Mouse (Mus musculus) forebrain, embryonic 11.5 days (tissue): ENCODE measurements around the gene Wnt5b. TPM values are rescaled to one million over a fixed set of nuclear protein-coding genes. Genes with fewer than 3 reads are reported as not detected.

ENCODE experiments used
- ATAC-seq: fragments of 200-750 bp; cut with Nextera tagmentation; replicated peaks from 2 replicates; pipeline ENCODE4 v1.8.0; 2017; ENCODE audit warnings: moderate TSS enrichment; ENCODE audit not compliant: low FRiP score
- DNase-seq: peaks from one replicate; pipeline ENCODE4 v3.0.0-alpha.2; 2017; ENCODE audit warnings: low spot score
- H3K27ac ChIP-seq: fragments of 300-500 bp; sonication (generic); 2 replicates; pipeline ENCODE4 v1.5.1; 2014; ENCODE audit warnings: low read depth, low read length
- H3K27me3 ChIP-seq: fragments of 300-500 bp; sonication (generic); 2 replicates; pipeline ENCODE4 v1.6.1; 2014; ENCODE audit warnings: mild to moderate bottlenecking, low read length, mixed read lengths; ENCODE audit not compliant: control insufficient read depth, insufficient read depth
- H3K36me3 ChIP-seq: fragments of 300-500 bp; sonication (generic); 2 replicates; pipeline ENCODE4 v1.6.1; 2014; ENCODE audit warnings: mild to moderate bottlenecking, low read length, moderate library complexity, mixed read lengths; ENCODE audit not compliant: control insufficient read depth, insufficient read depth
- H3K4me1 ChIP-seq: fragments of 300-500 bp; sonication (generic); replicated peaks from 2 replicates; pipeline ENCODE4 v1.6.1; 2014; ENCODE audit warnings: low read length, mixed read lengths; ENCODE audit not compliant: control insufficient read depth, insufficient read depth
- H3K4me2 ChIP-seq: fragments of 300-500 bp; sonication (generic); 2 replicates; pipeline ENCODE4 v1.6.1; 2014; ENCODE audit warnings: low read depth, mild to moderate bottlenecking, low read length, moderate library complexity, mixed read lengths; ENCODE audit not compliant: severe bottlenecking
- H3K4me3 ChIP-seq: fragments of 300-500 bp; sonication (generic); 2 replicates; pipeline ENCODE4 v1.5.1; 2014; ENCODE audit warnings: low read depth, low read length
- H3K9ac ChIP-seq: fragments of 300-500 bp; sonication (generic); 2 replicates; pipeline ENCODE4 v1.6.1; 2014; ENCODE audit warnings: low read length
- H3K9me3 ChIP-seq: fragments of 300-500 bp; sonication (generic); 2 replicates; pipeline ENCODE4 v1.6.1; 2016; ENCODE audit warnings: low read length, mixed read lengths; ENCODE audit not compliant: control insufficient read depth
- WGBS: fragments of 180-500 bp; shearing (Covaris S2); extraction: QIAGEN DNeasy Blood & Tissue Kit; methylation state at CpG from one replicate; pipeline ENCODE4 v1.1.7; 2014; 5-methylcytosine and 5-hydroxymethylcytosine counted together
- polyA plus RNA-seq: library from polyadenylated mRNA; unstranded; fragments of >200 nt; fragmentation: Nextera tagmentation; extraction: Ambion mirVana; gene quantifications from 2 replicates; pipeline ENCODE4 v1.2.1, GENCODE M21; 2014

Wnt5b gene
- polyA plus RNA-seq, 1 experiment from 2014 or later: 14.5 TPM

GRCm38 (mm10) chr6:119575331-119575730 lies 31.2 kb upstream of the Wnt5b start:
- ATAC-seq (no peak), DNase-seq (no peak)
- WGBS: 95% methylated on average over 12 of the region's 12 CpGs
- Histone ChIP-seq H3K9me3 (no peaks in the 10 kb centered on the region), H3K36me3 (no peaks in the 10 kb centered on the region; the same call in 1 of the 2 replicates), H3K4me2 (no peak overlapping the region), H3K9ac (no peak overlapping the region), H3K27me3 (no peaks in the 10 kb centered on the region), H3K4me1 (no peaks in the 10 kb centered on the region), H3K27ac (no peak overlapping the region), H3K4me3 (no peak overlapping the region)

- no peaks in the 10 kb centered on the region for H3K27me3 ChIP-seq
- ATAC-seq: no peak
- H3K9ac ChIP-seq: no peak overlapping the region
- H3K27ac ChIP-seq: no peak overlapping the region
- no peak for DNase-seq
- no peak overlapping the region for H3K4me2 ChIP-seq
- no peaks in the 10 kb centered on the region; the same call in 1 of the 2 replicates for H3K36me3 ChIP-seq
- no peaks in the 10 kb centered on the region for H3K4me1 ChIP-seq
- H3K9me3 ChIP-seq: no peaks in the 10 kb centered on the region
- WGBS: 92% methylated on average over 7 of the region's 7 CpGs
- H3K4me3 ChIP-seq: no peak overlapping the region
These were observed 28.1 kb upstream of the Wnt5b start for GRCm38 (mm10) chr6:119572296-119572695.

GRCm38 (mm10) chr6:119570797-119571196 lies 26.6 kb upstream of the Wnt5b start:
- H3K9me3 ChIP-seq: no peaks in the 10 kb centered on the region
- WGBS: 85% methylated on average over 4 of the region's 4 CpGs
- no peak overlapping the region for H3K4me2 ChIP-seq
- no peaks in the 10 kb centered on the region for H3K4me1 ChIP-seq
- no peaks in the 10 kb centered on the region for H3K27me3 ChIP-seq
- H3K9ac ChIP-seq: no peak overlapping the region
- ATAC-seq: no peak
- H3K27ac ChIP-seq: no peak overlapping the region
- H3K36me3 ChIP-seq: no peaks in the 10 kb centered on the region; the same call in 1 of the 2 replicates
- no peak overlapping the region for H3K4me3 ChIP-seq
- DNase-seq: no peak

- WGBS: 83% methylated on average over 2 of the region's 2 CpGs
- no peak for DNase-seq
- H3K4me1 ChIP-seq: no peaks in the 10 kb centered on the region
- no peaks in the 10 kb centered on the region for H3K9me3 ChIP-seq
- H3K27me3 ChIP-seq: no peaks in the 10 kb centered on the region
- no peak overlapping the region for H3K9ac ChIP-seq
- no peak overlapping the region for H3K4me3 ChIP-seq
- no peak for ATAC-seq
- H3K4me2 ChIP-seq: no peak overlapping the region
- H3K36me3 ChIP-seq: no peaks in the 10 kb centered on the region
- H3K27ac ChIP-seq: no peak overlapping the region
These were observed 24.2 kb upstream of the Wnt5b start for GRCm38 (mm10) chr6:119568339-119568738.

GRCm38 (mm10) chr6:119565451-119566379 lies 21.6 kb upstream of the Wnt5b start:
- no peak overlapping the region for H3K9ac ChIP-seq
- WGBS: 92% methylated on average over 23 of the region's 23 CpGs

GRCm38 (mm10) chr6:119562558-119562957 lies 18.4 kb upstream of the Wnt5b start:
- no peak for ATAC-seq
- no peaks in the 10 kb centered on the region for H3K4me1 ChIP-seq
- H3K9ac ChIP-seq: no peak overlapping the region
- H3K9me3 ChIP-seq: no peaks in the 10 kb centered on the region
- H3K36me3 ChIP-seq: no peaks in the 10 kb centered on the region
- no peak overlapping the region for H3K4me2 ChIP-seq
- H3K27me3 ChIP-seq: no peaks in the 10 kb centered on the region
- DNase-seq: no peak
- H3K4me3 ChIP-seq: no peak overlapping the region
- WGBS: 91% methylated on average over 10 of the region's 10 CpGs
- H3K27ac ChIP-seq: no peak overlapping the region

More at GRCm38 (mm10) chr6:119565451-119566379, 21.6 kb upstream of the Wnt5b start:
- ATAC-seq (no peak), DNase-seq (no peak)
- Histone ChIP-seq H3K27ac (no peak overlapping the region), H3K9me3 (no peaks in the 10 kb centered on the region), H3K4me3 (no peak overlapping the region), H3K4me1 (no peaks in the 10 kb centered on the region), H3K27me3 (no peaks in the 10 kb centered on the region), H3K4me2 (no peak overlapping the region), H3K36me3 (no peaks in the 10 kb centered on the region)

GRCm38 (mm10) chr6:119558855-119559254 lies 14.7 kb upstream of the Wnt5b start:
- H3K27me3 ChIP-seq: no peaks in the 10 kb centered on the region
- H3K4me1 ChIP-seq: no peaks in the 10 kb centered on the region
- WGBS: 85% methylated on average over 7 of the region's 7 CpGs

GRCm38 (mm10) chr6:119554439-119554838 lies 10.3 kb upstream of the Wnt5b start:
- no peaks in the 10 kb centered on the region for H3K4me1 ChIP-seq
- no peak overlapping the region for H3K9ac ChIP-seq
- no peaks in the 10 kb centered on the region for H3K27me3 ChIP-seq
- ATAC-seq (no peak), DNase-seq (peak; percentile 63)
- H3K4me3 ChIP-seq: no peak overlapping the region
- no peak overlapping the region for H3K27ac ChIP-seq
- WGBS: 74% methylated on average over 8 of the region's 8 CpGs
- H3K4me2 ChIP-seq: no peak overlapping the region
- no peaks in the 10 kb centered on the region for H3K36me3 ChIP-seq
- no peaks in the 10 kb centered on the region for H3K9me3 ChIP-seq

More at GRCm38 (mm10) chr6:119558855-119559254, 14.7 kb upstream of the Wnt5b start:
- Histone ChIP-seq H3K4me2 (no peak overlapping the region), H3K9ac (no peak overlapping the region), H3K27ac (no peak overlapping the region), H3K9me3 (no peaks in the 10 kb centered on the region), H3K4me3 (no peak overlapping the region), H3K36me3 (no peaks in the 10 kb centered on the region)
- DNase-seq (no peak), ATAC-seq (no peak)
